ENCODE assay signal across 10 mouse cellular contexts in genomic region chr3:53371910-53372309, GRCm38 (mm10).
DNase-seq lines count a peak whose midpoint lies in the region; ATAC-seq and TF ChIP-seq lines count a peak whose summit lies in the region.
"Had no signal": no experiment of that assay in that cellular context is flagged by ENCODE, and none has a peak within 500 bp of the region (broad histone marks: within the 10 kb centered on the region; RNA-seq: fewer than 3 reads in every experiment).

No protein-coding gene starts in this region.

- no peak for ATAC-seq in midbrain, postnatal 0 days (ENCODE audit: low FRiP score)
- no peak for ATAC-seq in heart, embryonic 11.5 days (replicated peaks; ENCODE audit: insufficient number of reproducible peaks, low FRiP score, low TSS enrichment)

- peak; percentile 44 for TF ChIP-seq CTCF in midbrain, postnatal 0 days (IDR thresholded peaks at IDR 0.05)
- TF ChIP-seq CTCF in olfactory bulb, adult 2 months (IDR thresholded peaks at IDR 0.05; ENCODE audit: insufficient read depth, low read depth, low read length): peak; percentile 35; the same call in 1 of the 2 replicates

- WGBS in midbrain, postnatal 0 days: 60% methylated on average over 7 of the region's 7 CpGs
- 74% methylated on average over 7 of the region's 7 CpGs for WGBS in midbrain, embryonic 10.5 days
- 32% methylated on average over 7 of the region's 7 CpGs for WGBS in olfactory bulb, adult 2 months
- 68% methylated on average over 7 of the region's 7 CpGs for WGBS in heart, embryonic 11.5 days (ENCODE audit: insufficient replicate concordance)

- no peak overlapping the region for H3K9ac ChIP-seq in midbrain, postnatal 0 days (replicated peaks; ENCODE audit: low read length, poor library complexity, severe bottlenecking)
- no peak overlapping the region for H3K9ac ChIP-seq in heart, embryonic 11.5 days (ENCODE audit: low read depth, low read length)
- H3K9ac ChIP-seq: heart, embryonic 15.5 days; midbrain, embryonic 12.5 days had no signal

- H3K4me3 ChIP-seq in midbrain, postnatal 0 days (ENCODE audit: low read depth, low read length): no peak overlapping the region
- H3K4me3 ChIP-seq in midbrain, embryonic 10.5 days: no peak overlapping the region
- no peak overlapping the region for H3K4me3 ChIP-seq in olfactory bulb, adult 2 months (ENCODE audit: insufficient read depth, low read depth, low read length)
- no peak overlapping the region for H3K4me3 ChIP-seq in heart, embryonic 11.5 days (ENCODE audit: low read depth, low read length)
- H3K4me3 ChIP-seq: heart, embryonic 15.5 days; midbrain, embryonic 12.5 days had no signal

- no peaks in the 10 kb centered on the region for H3K36me3 ChIP-seq in midbrain, postnatal 0 days (ENCODE audit: insufficient read depth, low read length)
- no peaks in the 10 kb centered on the region for H3K36me3 ChIP-seq in midbrain, embryonic 10.5 days
- H3K36me3 ChIP-seq in heart, embryonic 11.5 days (ENCODE audit: control insufficient read depth, insufficient read depth, low read length): no peaks in the 10 kb centered on the region
- H3K36me3 ChIP-seq: heart, embryonic 15.5 days; midbrain, embryonic 12.5 days had no signal

- H3K4me1 ChIP-seq in midbrain, postnatal 0 days (ENCODE audit: insufficient read depth, low read length): no peaks in the 10 kb centered on the region
- no peaks in the 10 kb centered on the region for H3K4me1 ChIP-seq in midbrain, embryonic 10.5 days
- peaks cover 10% of the 10 kb centered on the region for H3K4me1 ChIP-seq in olfactory bulb, adult 2 months (ENCODE audit: control insufficient read depth, insufficient read depth, low read length)
- no peaks in the 10 kb centered on the region for H3K4me1 ChIP-seq in heart, embryonic 11.5 days (ENCODE audit: control insufficient read depth, insufficient read depth, low read length)

- peak; percentile 26 for DNase-seq in gastrocnemius, postnatal 10 days
- DNase-seq in gastrocnemius, postnatal 4 days (ENCODE audit: low spot score in 2 of 2): no peak
- peak; percentile 42 for DNase-seq in midbrain, postnatal 0 days (ENCODE audit: low spot score)
- no peak for DNase-seq in midbrain, embryonic 10.5 days (ENCODE audit: low spot score)
- DNase-seq in c-Kit-positive CD71-positive TER-119-positive erythroid progenitor cells, embryonic 14.5 days (ENCODE audit: low spot score): peak; percentile 0
- no peak for DNase-seq in spleen, adult 12 weeks (ENCODE audit: low spot score)

- no peaks in the 10 kb centered on the region for H3K27me3 ChIP-seq in midbrain, postnatal 0 days (ENCODE audit: insufficient read depth, low read length)
- H3K27me3 ChIP-seq in midbrain, embryonic 10.5 days (ENCODE audit: low read depth, poor library complexity, severe bottlenecking): no peaks in the 10 kb centered on the region
- H3K27me3 ChIP-seq in heart, embryonic 11.5 days (ENCODE audit: control insufficient read depth, insufficient read depth, low read length): no peaks in the 10 kb centered on the region
- H3K27me3 ChIP-seq: heart, embryonic 15.5 days; midbrain, embryonic 12.5 days had no signal

- TF ChIP-seq POLR2A in olfactory bulb, adult 2 months (IDR thresholded peaks at IDR 0.05; ENCODE audit: insufficient read depth, low read depth, low read length): no peak

- no peaks in the 10 kb centered on the region for H3K9me3 ChIP-seq in midbrain, postnatal 0 days (ENCODE audit: low read length)
- peaks cover 13% of the 10 kb centered on the region; the same call in 1 of the 2 replicates for H3K9me3 ChIP-seq in midbrain, embryonic 10.5 days (replicated peaks)
- peaks cover 2% of the 10 kb centered on the region; the same call in 1 of the 2 replicates for H3K9me3 ChIP-seq in heart, embryonic 11.5 days (replicated peaks; ENCODE audit: control insufficient read depth, low read length)
- H3K9me3 ChIP-seq: heart, embryonic 15.5 days had no signal

- no peak overlapping the region for H3K27ac ChIP-seq in midbrain, postnatal 0 days (ENCODE audit: low read depth, low read length)
- no peak overlapping the region for H3K27ac ChIP-seq in midbrain, embryonic 10.5 days (replicated peaks)
- H3K27ac ChIP-seq in olfactory bulb, adult 2 months (ENCODE audit: insufficient read depth, low read depth, low read length): no peak overlapping the region
- H3K27ac ChIP-seq in heart, embryonic 11.5 days (ENCODE audit: low read depth, low read length): no peak overlapping the region
- H3K27ac ChIP-seq: midbrain, embryonic 12.5 days had no signal

- no peak overlapping the region for H3K4me2 ChIP-seq in midbrain, postnatal 0 days (ENCODE audit: low read depth, low read length, poor library complexity, severe bottlenecking)
- H3K4me2 ChIP-seq in heart, embryonic 11.5 days: no peak overlapping the region
- H3K4me2 ChIP-seq: heart, embryonic 15.5 days; midbrain, embryonic 12.5 days had no signal

Comparison
In these comparisons a context has a peak if more than half of its experiments do, and no peak if none do; other contexts are left out.
1. DNase-seq: peak in gastrocnemius, postnatal 10 days (single experiment), midbrain, postnatal 0 days (single experiment) and c-Kit-positive CD71-positive TER-119-positive erythroid progenitor cells, embryonic 14.5 days (single experiment); none in gastrocnemius, postnatal 4 days (0 of 2), midbrain, embryonic 10.5 days (single experiment) and spleen, adult 12 weeks (single experiment).